Comparison of ENCODE assay signal across 8 mouse cellular contexts in the genomic region with DNA sequence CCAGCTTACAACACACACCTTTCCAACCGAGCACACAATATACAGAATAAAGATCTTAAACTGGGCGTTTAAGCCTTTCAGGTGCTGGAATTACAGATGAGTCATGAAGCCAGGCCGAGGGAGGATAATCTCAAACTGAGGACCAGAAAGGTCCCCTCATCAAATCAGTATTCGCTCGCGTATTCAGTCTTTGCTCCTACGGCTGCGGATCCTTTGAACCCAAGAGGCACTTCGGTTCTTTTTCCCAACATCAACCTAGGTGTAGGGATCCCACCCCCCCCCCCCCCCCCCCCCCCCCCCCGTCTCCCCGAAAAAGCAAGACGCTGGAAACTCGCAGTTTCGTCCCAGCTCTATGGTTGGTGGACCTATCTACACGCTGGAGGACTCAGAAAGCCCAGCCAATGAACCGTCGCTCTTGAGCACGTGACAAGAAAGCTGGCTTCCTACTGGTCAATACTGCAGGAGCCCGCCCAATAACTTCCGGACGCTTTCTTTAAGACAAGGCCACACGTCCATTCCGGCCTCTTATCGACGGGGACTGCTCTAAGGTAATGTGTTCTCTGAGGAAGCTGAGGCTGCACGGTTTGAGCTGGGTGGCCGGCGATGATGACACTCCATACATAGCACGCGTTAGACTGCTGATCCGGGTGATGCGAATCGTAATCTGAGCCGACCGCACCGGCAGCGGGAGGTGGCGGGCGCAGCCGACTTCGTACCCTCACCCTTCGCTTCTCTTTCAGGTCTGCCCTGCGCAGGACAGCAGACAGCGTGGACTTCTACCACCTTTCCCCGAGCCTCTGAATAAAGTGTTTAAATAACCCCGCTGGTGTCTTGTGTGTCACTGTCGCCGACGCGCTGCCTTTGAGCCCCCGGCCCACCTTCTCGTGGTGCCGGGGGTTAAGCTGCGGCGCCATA. TPM values are rescaled to one million over a fixed set of nuclear protein-coding genes. Genes with fewer than 3 reads are reported as not detected.
DNase-seq lines count a peak whose midpoint lies in the region; ATAC-seq and TF ChIP-seq lines count a peak whose summit lies in the region.

No protein-coding gene starts in this region.

- H3K9me3 ChIP-seq in G1E (replicated peaks) = no peaks in the 10 kb centered on the region
- H3K9me3 ChIP-seq in forebrain, embryonic 16.5 days (ENCODE audit: control insufficient read depth, low read length) = no peaks in the 10 kb centered on the region
- H3K9me3 ChIP-seq in lung, embryonic 14.5 days (ENCODE audit: low read depth, low read length) = no peaks in the 10 kb centered on the region

- no peaks in the 10 kb centered on the region for H3K27me3 ChIP-seq in G1E (ENCODE audit: insufficient read depth, low read length)
- no peaks in the 10 kb centered on the region for H3K27me3 ChIP-seq in forebrain, embryonic 16.5 days (replicated peaks; ENCODE audit: control insufficient read depth, insufficient read depth, low read length)
- no peaks in the 10 kb centered on the region for H3K27me3 ChIP-seq in lung, embryonic 14.5 days (ENCODE audit: insufficient read depth, low read length)
- H3K27me3 ChIP-seq in thymus, adult 2 months (ENCODE audit: control insufficient read depth, insufficient read depth, low read length) = no peaks in the 10 kb centered on the region

- peak; percentile 90 for DNase-seq in G1E (ENCODE audit: low spot score)
- DNase-seq in cerebellum, adult 18-20 months = peak; percentile 91 to 96
- peak; percentile 91 to 92 for DNase-seq in heart, postnatal 36 days
- peak; percentile 89 to 97 for DNase-seq in layer of hippocampus, adult 2 months (ENCODE audit: low spot score in 2 of 2)
- peak; percentile 99 for DNase-seq in lung, embryonic 14.5 days
- peak; percentile 93 for DNase-seq in thymus, adult 2 months

- peak; percentile 99 for ATAC-seq in G1E (ENCODE audit: extremely low read depth, insufficient number of reproducible peaks, low FRiP score, poor library complexity, severe bottlenecking)
- ATAC-seq in forebrain, embryonic 16.5 days = peak; percentile 99
- peak; percentile 97 for ATAC-seq in lung, embryonic 14.5 days (ENCODE audit: insufficient read depth)

- H3K4me2 ChIP-seq in forebrain, embryonic 16.5 days (ENCODE audit: low read length) = peak overlapping the region; percentile 64
- peak overlapping the region; percentile 80 for H3K4me2 ChIP-seq in lung, embryonic 14.5 days

- WGBS in forebrain, embryonic 16.5 days = under 1% methylated on average over 52 of the region's 55 CpGs
- WGBS in lung, embryonic 14.5 days = under 1% methylated on average over 51 of the region's 55 CpGs
- under 1% methylated on average over 50 of the region's 55 CpGs for WGBS in olfactory bulb, adult 2 months
- WGBS in thymus, adult 2 months = under 1% methylated on average over 52 of the region's 55 CpGs

- peak; percentile 97 for TF ChIP-seq POLR2A in olfactory bulb, adult 2 months (IDR thresholded peaks at IDR 0.05; ENCODE audit: insufficient read depth, low read depth, low read length)
- peak; percentile 98 for TF ChIP-seq POLR2A in thymus, adult 2 months (IDR thresholded peaks at IDR 0.05; ENCODE audit: control insufficient read depth, extremely low read depth, insufficient read depth, low read length, poor library complexity)

- H3K27ac ChIP-seq in forebrain, embryonic 16.5 days (ENCODE audit: low read length) = peak overlapping the region; percentile 92
- H3K27ac ChIP-seq in layer of hippocampus, adult 2 months = peak overlapping the region; percentile 100
- H3K27ac ChIP-seq in lung, embryonic 14.5 days (ENCODE audit: low read depth) = peak overlapping the region; percentile 100
- peak overlapping the region; percentile 86 for H3K27ac ChIP-seq in olfactory bulb, adult 2 months (ENCODE audit: insufficient read depth, low read depth, low read length)
- peak overlapping the region; percentile 41 for H3K27ac ChIP-seq in thymus, adult 2 months (ENCODE audit: control insufficient read depth, insufficient read depth, low read length)

- intact Hi-C loops in heart, postnatal 36 days (cut with DNase I) = loop anchor here (2.0 kb wide), 1 partner anchor 114 kb away; no protein-coding TSS in a partner anchor

- H3K9ac ChIP-seq in forebrain, embryonic 16.5 days (replicated peaks; ENCODE audit: low read depth, low read length) = peak overlapping the region; percentile 76
- peak overlapping the region; percentile 100 for H3K9ac ChIP-seq in lung, embryonic 14.5 days

- peaks cover 53% of the 10 kb centered on the region for H3K4me1 ChIP-seq in G1E (ENCODE audit: insufficient read depth, low read depth, low read length)
- H3K4me1 ChIP-seq in forebrain, embryonic 16.5 days (replicated peaks; ENCODE audit: control insufficient read depth, insufficient read depth, low read length) = peaks cover 10% of the 10 kb centered on the region
- H3K4me1 ChIP-seq in lung, embryonic 14.5 days (ENCODE audit: insufficient read depth) = no peaks in the 10 kb centered on the region
- H3K4me1 ChIP-seq in olfactory bulb, adult 2 months (ENCODE audit: control insufficient read depth, insufficient read depth, low read length) = peaks cover 6% of the 10 kb centered on the region; the same call in 1 of the 2 replicates
- H3K4me1 ChIP-seq in thymus, adult 2 months (replicated peaks; ENCODE audit: control insufficient read depth, insufficient read depth, low read length) = peaks cover 5% of the 10 kb centered on the region

- H3K4me3 ChIP-seq in G1E (ENCODE audit: low read depth, low read length) = peak overlapping the region; percentile 98
- H3K4me3 ChIP-seq in forebrain, embryonic 16.5 days (replicated peaks; ENCODE audit: low read length) = peak overlapping the region; percentile 67
- peak overlapping the region; percentile 100 for H3K4me3 ChIP-seq in layer of hippocampus, adult 2 months
- H3K4me3 ChIP-seq in lung, embryonic 14.5 days (ENCODE audit: low read depth, low read length) = peak overlapping the region; percentile 98
- peak overlapping the region; percentile 74 for H3K4me3 ChIP-seq in olfactory bulb, adult 2 months (ENCODE audit: insufficient read depth, low read depth, low read length)
- peak overlapping the region; percentile 78 for H3K4me3 ChIP-seq in thymus, adult 2 months (ENCODE audit: control insufficient read depth, insufficient read depth, low read length)

- TF ChIP-seq CTCF in G1E (IDR thresholded peaks at IDR 0.05; ENCODE audit: low read depth, low read length) = no peak
- TF ChIP-seq CTCF in layer of hippocampus, adult 2 months (conservative IDR thresholded peaks at IDR 0.05) = no peak
- no peak for TF ChIP-seq CTCF in lung, embryonic 14.5 days (IDR thresholded peaks at IDR 0.05; ENCODE audit: low read depth)
- no peak for TF ChIP-seq CTCF in olfactory bulb, adult 2 months (IDR thresholded peaks at IDR 0.05; ENCODE audit: insufficient read depth, low read depth, low read length)
- TF ChIP-seq CTCF in thymus, adult 2 months (IDR thresholded peaks at IDR 0.05; ENCODE audit: borderline replicate concordance, control insufficient read depth, extremely low read depth, insufficient read depth, low read length, poor library complexity) = no peak

- H3K36me3 ChIP-seq in G1E (replicated peaks) = peaks cover 26% of the 10 kb centered on the region
- no peaks in the 10 kb centered on the region for H3K36me3 ChIP-seq in forebrain, embryonic 16.5 days (ENCODE audit: control insufficient read depth, insufficient read depth)
- H3K36me3 ChIP-seq in lung, embryonic 14.5 days (ENCODE audit: insufficient read depth) = no peaks in the 10 kb centered on the region
- H3K36me3 ChIP-seq in thymus, adult 2 months (ENCODE audit: control insufficient read depth, insufficient read depth, low read length) = no peaks in the 10 kb centered on the region

RNA-seq across cellular contexts. Expression of gene Ern1, which starts 13.0 kb away (rescaled TPM):
- total RNA-seq in G1E (2014; fragmentation: Nextera tagmentation) (44.5 and 47.7 TPM in 2 replicates), G1E (2017) (11.5 and 14.9 TPM in 2 replicates)
- 10.9 and 11.0 TPM in 2 replicates for polyA plus RNA-seq in G1E (2012)
- polyA plus RNA-seq in forebrain, embryonic 16.5 days (2015; fragmentation: Nextera tagmentation; extraction: Ambion mirVana) = 4.9 and 6.0 TPM in 2 replicates
- 10 to 100 TPM; 10.2 to 12.9 TPM for total RNA-seq in heart, postnatal 36 days (2021)
- total RNA-seq in layer of hippocampus, adult 2 months (2021) = 10 to 100 TPM; 11.2 to 11.8 TPM
- 7.5 and 8.6 TPM in 2 replicates for polyA plus RNA-seq in lung, embryonic 14.5 days (2014; fragmentation: Nextera tagmentation; extraction: Ambion mirVana)
- not detected in 2 replicates for polyA plus RNA-seq in olfactory bulb, adult 2 months (2012; ENCODE audit: insufficient read depth, insufficient read length, low replicate concordance, missing spikeins)
- 18.1 and 21.9 TPM in 2 replicates for polyA plus RNA-seq in thymus, adult 2 months (2012; rRNA removed)

Comparison
In these comparisons a context has a peak if more than half of its experiments do, and no peak if none do; other contexts are left out.
1. Peak in every context shown above with its lines: DNase-seq, ATAC-seq, H3K4me3 ChIP-seq and H3K27ac ChIP-seq.
2. H3K27ac ChIP-seq: peak in every context shown above with its lines; median percentile 100 in layer of hippocampus, adult 2 months; 100 in lung, embryonic 14.5 days; 92 in forebrain, embryonic 16.5 days; 86 in olfactory bulb, adult 2 months; 41 in thymus, adult 2 months.